Mouse (Mus musculus) T-helper 1 cell (primary cell): ENCODE results near the gene Akap1.
"Not testable (repeated sequence)": the region's sequence is repeated elsewhere in the genome, so short reads cannot be mapped to it uniquely, and the experiment has no call there.

ENCODE experiments used
- in situ Hi-C: fragments of 300-600 bp; cut with MboI, MseI; formaldehyde crosslinking; loops from one replicate; pipeline ENCODE4 v1.15.1; 2025; ENCODE audit warnings: high pct_unique_total_duplicates

The Akap1 gene

DNA sequence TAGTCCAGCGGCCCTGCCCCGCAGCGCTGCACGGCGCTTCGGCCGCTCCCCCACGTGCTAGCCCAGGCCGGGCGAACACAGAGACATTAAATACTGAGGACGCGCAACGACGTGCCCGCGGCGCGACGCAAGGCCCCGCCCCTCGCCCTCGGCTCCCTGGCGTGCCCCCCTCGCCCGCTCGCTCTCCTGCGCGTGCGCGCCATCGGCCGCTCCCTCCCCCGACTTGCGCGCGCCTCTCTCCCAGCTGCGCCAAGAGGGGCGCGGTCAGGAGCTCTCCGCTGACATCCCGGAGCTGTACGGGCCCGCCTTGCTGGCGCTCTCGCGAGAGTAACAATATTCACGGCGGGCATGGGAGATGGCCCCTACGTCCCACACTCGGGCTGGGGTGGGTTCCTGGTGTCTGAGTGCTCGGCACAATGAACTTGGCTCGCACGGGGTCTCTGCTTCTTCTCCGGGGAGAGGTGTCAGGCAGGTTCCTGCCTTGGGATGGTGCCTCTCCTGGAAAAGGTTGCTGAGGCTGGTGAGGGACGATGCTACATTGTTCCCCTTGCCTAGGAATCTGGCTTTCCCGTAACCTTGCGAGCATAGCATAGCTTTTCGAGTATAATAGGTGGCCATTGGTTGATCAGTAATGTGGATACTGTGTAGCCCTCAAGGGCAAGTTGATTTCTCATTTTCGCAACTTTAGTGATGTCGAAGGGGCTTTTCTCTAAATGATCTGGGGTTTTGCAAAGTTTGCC is at the start of gene Akap1:
Akap1 (minus strand) TSS at position 129 of the 740 bp plus-strand sequence.
- in situ Hi-C loops, result no loop called here

DNA sequence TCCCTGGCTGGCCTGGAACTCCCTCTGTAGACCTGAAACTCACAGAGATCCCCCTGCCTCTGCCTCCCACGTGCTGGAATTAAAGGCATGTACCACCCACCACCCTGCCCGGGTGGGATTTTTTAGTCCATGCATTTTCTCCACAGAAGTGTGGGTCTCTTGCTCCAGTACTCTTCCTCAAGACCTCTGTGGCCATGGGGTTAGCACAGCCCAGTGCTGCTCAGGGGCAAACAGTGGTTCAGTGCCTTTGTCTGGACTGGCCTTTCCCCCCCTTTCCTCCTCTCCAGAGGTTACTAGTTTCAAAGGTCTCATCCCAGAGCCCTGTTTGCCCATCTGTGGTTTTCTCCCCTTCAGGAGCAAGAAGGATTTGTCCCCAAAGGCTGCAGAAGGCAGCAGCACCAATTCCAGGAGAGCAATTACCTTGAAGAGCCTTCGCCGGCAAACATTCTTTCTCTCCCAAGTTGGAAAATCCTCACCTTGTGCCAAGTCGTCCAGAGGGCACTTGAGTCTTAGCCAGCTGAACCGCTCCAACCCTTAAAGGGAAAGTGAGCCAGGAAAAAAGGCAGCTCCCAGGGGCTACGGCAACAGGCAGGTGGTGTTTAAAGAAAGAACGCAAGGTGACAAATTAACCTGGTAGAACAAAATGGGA is 45.1 kb upstream of the Akap1 start:
- in situ Hi-C loops, result loop anchor here (5.0 kb wide), 1 partner anchor 58 kb away; the partner anchor contains the start of gene Elobl

DNA sequence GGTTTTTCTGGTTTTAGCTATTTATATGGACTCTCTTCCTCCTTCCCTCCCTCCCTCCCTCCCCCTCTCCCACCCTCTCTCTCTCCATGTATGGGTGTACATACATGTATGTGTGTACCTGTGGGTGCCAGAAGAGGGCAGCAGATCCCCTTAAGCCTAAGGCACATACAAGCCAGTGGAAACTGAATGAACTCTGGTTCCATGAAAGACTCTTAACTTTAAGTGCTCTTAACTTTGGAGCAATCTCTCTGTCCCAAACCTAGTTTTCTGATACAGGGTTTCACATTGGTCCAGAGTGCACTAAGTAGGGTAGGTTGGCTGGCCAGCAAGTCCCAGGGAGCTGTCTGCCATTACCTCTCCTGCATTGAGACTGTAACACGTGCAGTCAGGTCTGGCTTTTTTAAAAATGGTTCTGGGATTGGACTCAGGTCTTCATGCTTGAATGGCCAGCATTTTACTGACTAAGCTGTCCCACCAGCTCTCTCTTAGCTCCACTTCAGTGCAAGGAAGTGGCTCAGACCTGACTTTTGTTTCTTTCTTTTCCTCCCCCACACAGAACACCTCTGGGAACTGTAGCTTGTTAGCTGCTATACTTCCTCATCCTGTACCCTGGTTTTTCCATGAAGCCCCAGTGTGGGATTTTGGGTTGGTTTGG is 44.3 kb upstream of the Akap1 start:
- in situ Hi-C loops, result loop anchor here (5.0 kb wide), 1 partner anchor 59 kb away; the partner anchor contains the start of gene Elobl

DNA sequence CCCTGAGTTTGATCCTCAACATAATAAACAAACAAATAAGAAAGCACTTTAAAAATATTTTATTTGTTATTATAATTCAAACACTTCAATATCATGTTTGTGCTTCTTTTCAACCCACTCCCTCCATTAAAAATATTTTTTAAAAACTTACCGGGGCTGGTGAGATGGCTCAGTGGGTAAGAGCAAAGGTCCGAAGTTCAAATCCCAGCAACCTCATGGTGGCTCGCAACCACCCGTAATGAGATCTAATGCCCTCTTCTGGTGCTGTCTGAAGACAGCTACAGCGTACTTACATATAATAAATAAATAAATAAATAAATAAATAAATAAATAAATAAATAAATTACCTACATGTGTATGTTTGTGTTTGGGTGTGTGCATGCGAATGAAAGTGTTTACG is 43.5 kb upstream of the Akap1 start:
- in situ Hi-C loops, result loop anchor here (5.0 kb wide), 1 partner anchor 59 kb away; the partner anchor contains the start of gene Elobl

DNA sequence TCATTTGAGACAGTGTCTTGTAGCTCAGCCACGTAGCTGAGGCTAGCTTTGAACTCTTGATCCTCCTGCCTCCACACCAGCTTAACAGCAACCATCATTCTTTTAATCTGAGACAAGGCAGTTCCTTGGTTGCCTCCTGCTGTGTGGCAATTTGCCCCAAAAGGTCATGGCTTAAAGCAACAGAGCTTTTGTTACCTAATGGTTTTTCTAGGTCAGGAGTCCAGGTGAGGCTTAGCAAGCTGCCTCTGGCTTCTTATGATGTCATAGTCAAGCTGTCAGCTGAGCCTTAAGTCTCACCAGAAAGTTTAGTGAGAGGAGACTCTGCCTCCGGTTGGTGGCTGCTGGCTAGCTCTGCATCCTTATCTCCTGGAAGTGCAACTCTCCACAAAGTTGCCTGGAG is 41.2 kb upstream of the Akap1 start:
- in situ Hi-C loops, result loop anchor here (5.0 kb wide), 1 partner anchor 62 kb away; the partner anchor contains the start of gene Elobl

- in situ Hi-C loops, result no loop called here
Measured at GRCm38 (mm10) chr11:88904080-88904479, 39.7 kb upstream of the Akap1 start.

DNA sequence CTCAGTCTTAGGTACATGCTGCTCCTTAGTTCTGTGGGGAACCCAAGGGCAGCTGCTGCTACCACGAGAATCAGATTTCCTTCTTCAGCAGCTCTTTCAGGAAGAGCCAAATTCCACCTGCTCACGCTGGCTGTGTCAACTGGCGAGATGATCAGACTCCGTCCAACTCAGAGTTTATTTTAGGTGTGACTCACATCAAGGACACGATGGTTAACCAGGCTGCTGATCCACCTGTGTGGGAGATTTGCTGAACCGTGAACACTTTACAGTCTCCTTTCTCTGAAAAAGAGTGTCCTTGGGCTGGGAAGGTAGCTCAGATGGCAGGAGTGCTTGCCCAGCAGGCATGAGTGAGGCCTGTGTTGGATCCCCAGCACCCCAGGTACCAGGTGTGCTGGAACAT is 38.4 kb upstream of the Akap1 start:
- in situ Hi-C loops, result no loop called here

GRCm38 (mm10) chr11:88901341-88901802 is 37.0 kb upstream of the Akap1 start:
- in situ Hi-C loops, result no loop called here

- in situ Hi-C loops, result no loop called here
Measured at GRCm38 (mm10) chr11:88899561-88899960, 35.2 kb upstream of the Akap1 start.

DNA sequence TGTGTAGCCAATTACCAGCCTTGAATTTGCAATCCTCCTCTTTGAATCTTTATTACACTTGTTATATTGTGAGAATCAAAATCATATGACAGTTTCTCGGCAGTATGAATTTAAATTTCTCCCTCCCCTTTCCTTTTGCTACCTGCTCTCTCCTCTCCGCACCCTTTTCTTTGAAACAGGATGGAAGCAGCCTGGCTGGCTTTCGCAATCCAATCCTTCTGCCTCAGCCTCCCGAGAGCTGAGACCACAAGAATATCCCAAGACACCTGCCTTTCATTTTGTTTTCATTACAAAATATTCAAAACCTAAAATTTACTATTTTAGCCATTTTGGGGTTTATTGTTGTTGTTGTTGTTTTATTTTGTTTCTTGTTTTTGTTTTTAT is 34.0 kb upstream of the Akap1 start:
- in situ Hi-C loops, result no loop called here

DNA sequence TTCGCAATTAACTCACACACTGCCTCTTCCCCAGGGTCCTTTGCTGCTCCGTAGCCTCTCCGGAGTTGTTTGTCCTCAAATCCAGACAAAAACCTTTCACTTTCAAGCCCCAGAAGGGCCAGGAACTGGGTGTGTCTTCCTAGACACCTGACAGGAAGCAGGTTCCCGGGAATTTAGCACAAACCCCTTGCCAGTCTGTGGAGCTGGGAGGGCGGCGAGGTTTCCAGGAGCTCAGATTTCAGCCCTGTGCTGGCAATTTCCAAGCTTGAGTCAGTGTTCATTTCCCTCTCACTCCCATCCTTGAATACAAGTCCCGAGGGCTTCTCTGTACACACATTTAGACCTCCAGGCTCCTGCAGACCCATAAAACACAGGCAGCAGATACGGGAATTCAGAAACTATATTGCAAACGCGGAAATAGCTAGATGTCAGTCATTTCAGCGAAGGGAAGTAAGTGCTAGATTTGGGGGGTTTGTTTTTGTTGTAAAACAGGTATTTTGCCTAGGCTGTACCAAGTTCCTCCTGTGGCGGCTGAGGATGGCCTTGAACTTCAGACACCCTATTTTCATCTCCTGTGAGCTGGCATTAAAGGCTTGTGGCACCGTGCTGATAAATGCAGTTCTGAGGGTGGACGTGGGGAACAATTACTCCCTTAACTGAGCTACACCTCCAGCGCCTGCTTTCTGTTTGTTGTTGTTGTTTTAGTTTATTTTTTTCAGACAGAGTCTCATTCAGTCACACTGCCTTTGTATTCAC is 33.4 kb upstream of the Akap1 start:
- in situ Hi-C loops, result no loop called here

DNA sequence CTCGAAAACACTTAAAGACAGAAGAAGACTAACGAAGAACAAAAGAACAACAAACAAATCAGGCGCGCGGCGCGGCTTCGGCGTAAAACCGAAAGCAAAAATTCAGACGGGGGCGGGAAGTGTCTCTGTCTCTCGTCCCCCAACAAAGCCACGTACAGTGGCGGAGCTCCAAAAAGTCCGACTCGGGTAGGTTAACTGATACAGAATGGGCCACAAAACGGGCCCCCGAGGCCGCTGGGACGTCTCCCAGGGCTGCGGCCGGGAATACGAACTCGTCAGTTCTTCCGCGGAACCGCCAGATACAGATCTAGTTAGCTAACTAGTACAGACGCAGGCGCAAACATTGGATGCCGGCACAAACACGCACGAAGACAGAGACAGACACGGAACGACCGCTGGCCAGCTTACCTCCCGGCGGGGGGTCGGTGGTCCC is 31.4 kb upstream of the Akap1 start:
- in situ Hi-C loops, result not testable (repeated sequence)

DNA sequence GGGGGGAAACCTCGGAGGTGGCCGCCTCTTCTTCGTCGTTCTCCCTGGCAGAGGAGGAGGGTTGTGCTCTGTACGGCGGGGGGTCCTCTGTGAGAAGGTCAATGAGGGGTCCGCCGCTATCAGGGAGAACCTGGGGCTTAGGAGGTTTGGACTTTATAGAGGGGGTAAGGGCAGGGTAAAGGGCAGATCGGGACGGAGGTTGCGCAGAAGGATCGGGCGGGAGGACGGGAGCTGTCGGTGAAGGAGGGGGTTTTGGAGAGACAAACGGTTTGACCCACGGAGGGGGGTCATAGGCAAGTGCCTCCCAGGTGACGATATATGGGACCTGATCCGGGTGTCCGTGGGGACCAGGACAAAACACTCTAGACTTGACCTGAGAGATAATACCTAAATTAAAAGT is 30.8 kb upstream of the Akap1 start:
- in situ Hi-C loops, result not testable (repeated sequence)

DNA sequence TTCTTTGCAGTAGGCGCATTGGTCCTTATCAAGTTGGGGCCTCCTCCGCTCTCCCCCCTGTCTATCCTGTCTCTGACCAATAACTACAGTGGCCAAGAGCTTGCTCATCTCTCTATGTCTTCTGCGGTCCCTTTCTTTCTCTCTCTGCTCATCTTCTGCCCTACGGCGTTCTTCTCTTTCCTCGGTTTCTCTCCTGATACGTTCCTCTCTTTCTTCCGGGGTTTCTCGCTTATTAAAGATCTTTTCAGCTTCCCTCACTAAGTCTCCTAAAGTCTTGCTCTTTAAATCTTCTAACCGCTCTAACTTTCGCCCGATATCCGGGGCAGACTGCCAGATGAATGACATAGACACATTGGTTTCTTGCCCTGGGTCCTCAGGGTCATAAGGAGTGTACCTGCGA is 29.9 kb upstream of the Akap1 start:
- in situ Hi-C loops, result not testable (repeated sequence)

GRCm38 (mm10) chr11:88893501-88893900 is 29.1 kb upstream of the Akap1 start:
- in situ Hi-C loops, result not testable (repeated sequence)

DNA sequence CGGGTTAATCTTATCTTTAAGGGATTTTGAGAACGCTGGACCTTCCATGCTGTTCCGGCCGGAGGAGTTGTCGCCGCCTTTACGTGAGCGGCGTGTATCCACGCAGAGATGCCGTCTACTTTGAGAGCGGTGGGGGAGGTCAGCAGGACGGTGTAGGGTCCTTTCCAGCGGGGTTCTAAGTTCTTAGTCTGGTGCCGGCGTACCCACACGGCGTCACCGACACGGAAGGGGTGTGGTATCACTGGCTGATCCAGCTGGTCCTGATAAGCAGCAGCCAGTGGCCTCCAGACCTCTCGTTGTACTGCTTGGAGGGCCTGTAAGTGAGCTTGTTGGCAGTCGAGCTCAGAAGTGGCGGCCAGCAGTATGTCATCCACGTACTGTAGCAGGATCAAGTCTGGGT is 28.4 kb upstream of the Akap1 start:
- in situ Hi-C loops, result not testable (repeated sequence)

GRCm38 (mm10) chr11:88891921-88892561 is 27.7 kb upstream of the Akap1 start:
- in situ Hi-C loops, result not testable (repeated sequence)

DNA sequence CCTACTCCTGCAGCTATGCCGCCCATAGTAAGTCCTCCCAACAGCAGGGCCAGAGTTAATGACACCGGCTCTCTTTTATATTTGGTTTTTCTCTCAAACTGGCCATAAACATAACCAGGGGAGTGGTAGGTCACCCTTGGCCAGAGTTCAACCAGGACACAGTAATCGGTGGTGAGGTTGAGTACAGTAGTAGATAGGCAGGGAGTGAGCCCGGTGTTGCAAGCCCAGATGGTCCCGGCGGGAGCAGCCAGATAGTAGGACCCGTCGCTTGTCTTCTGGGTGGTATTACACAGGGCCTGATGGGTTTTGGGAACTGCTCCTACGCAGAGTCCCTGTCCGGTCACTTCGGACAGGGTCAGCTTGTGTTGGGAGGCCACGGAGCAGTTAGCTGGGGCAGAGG is 27.1 kb upstream of the Akap1 start:
- in situ Hi-C loops, result not testable (repeated sequence)

DNA sequence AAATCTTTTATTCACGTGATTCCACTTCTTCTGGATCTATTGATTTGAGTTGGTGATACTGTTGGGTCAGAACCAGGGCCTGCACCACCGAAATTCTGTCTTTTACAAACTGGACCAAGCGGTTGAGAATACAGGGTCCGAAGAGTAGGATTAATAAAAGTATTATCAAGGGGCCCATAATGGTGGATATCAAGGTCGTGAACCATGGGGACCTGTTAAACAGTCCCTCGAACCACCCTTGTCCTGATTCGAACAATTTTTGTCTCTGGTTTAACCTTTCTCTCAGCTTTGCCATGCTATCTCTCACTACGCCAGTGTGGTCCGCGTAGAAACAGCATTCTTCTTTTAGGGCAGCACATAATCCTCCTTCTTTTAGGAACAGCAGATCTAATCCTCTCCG is 26.5 kb upstream of the Akap1 start:
- in situ Hi-C loops, result not testable (repeated sequence)

DNA sequence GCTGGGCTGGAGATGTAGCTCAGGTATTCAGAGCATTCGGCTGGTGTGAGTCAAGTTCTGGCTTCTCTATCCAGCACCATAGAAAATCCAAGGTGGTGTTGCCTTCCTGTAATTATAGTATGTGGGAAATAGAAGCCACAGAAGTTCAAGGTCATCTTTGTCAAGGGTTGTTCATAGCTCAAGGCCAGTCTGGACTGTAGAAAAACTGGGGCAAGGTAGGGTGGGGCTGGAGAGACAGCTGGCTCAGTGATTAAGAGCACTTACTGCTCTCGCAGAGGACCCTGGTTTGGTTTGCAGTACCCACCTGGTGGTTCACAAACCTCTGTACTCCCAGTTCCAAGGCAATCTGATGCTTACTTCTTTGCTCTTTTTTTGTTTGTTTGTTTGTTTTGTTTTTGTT is 24.6 kb upstream of the Akap1 start:
- in situ Hi-C loops, result no loop called here
